Mouse (Mus musculus): ENCODE measurements at regions not wholly inside any gene's neighbourhood (a gene's known extent, or its start where the extent isn't known, plus 50 kb on each side); places are given as distances from the start of the nearest gene placed in this dataset.

DNA sequence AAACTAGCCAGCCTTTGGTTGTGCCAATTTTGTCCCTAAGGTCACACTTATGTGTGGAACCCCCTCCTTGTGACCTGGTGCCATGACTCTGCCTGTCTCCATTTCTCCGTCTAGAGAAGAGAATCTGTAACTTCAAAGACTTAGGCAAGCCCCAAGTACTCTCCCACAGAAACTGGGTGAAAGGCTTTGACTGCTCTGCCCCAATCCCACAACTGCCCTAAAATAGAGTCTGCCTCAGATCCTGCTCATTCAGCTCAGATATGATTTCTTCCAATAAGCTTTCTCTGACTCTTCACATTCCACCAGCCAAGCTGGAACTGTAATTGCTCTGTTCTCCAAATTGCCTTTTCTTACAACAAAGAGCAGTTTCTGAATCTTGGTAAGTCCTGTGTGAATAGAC lies 107.4 kb upstream of the Bcl6 start:
- 91% methylated on average over 1 of the region's 1 CpGs for WGBS
- Histone ChIP-seq H3K4me1 (ENCODE audit: control insufficient read depth, insufficient read depth, low read length) (no peaks in the 10 kb centered on the region), H3K27ac (ENCODE audit: insufficient read depth, low read length) (no peak overlapping the region), H3K27me3 (ENCODE audit: control insufficient read depth, insufficient read depth, low read length) (no peaks in the 10 kb centered on the region), H3K4me3 (replicated peaks; ENCODE audit: insufficient read depth, low read depth, low read length) (no peak overlapping the region)
- TF ChIP-seq POLR2A (IDR thresholded peaks at IDR 0.05; ENCODE audit: borderline replicate concordance, insufficient read depth, low read length) (no peak), CTCF (IDR thresholded peaks at IDR 0.05; ENCODE audit: borderline replicate concordance, insufficient read depth, low read depth, low read length) (no peak)
- DNase-seq: no peak

- Histone ChIP-seq H3K4me1 (ENCODE audit: control insufficient read depth, insufficient read depth, low read length) (no peaks in the 10 kb centered on the region), H3K27me3 (ENCODE audit: control insufficient read depth, insufficient read depth, low read length) (no peaks in the 10 kb centered on the region), H3K27ac (ENCODE audit: insufficient read depth, low read length) (no peak overlapping the region), H3K4me3 (replicated peaks; ENCODE audit: insufficient read depth, low read depth, low read length) (no peak overlapping the region)
- no peak for DNase-seq
- WGBS: 97% methylated on average over 4 of the region's 4 CpGs
- TF ChIP-seq CTCF (IDR thresholded peaks at IDR 0.05; ENCODE audit: borderline replicate concordance, insufficient read depth, low read depth, low read length) (no peak), POLR2A (IDR thresholded peaks at IDR 0.05; ENCODE audit: borderline replicate concordance, insufficient read depth, low read length) (no peak)
These were observed 107.0 kb upstream of the Bcl6 start for GRCm38 (mm10) chr16:24095630-24096029.

DNA sequence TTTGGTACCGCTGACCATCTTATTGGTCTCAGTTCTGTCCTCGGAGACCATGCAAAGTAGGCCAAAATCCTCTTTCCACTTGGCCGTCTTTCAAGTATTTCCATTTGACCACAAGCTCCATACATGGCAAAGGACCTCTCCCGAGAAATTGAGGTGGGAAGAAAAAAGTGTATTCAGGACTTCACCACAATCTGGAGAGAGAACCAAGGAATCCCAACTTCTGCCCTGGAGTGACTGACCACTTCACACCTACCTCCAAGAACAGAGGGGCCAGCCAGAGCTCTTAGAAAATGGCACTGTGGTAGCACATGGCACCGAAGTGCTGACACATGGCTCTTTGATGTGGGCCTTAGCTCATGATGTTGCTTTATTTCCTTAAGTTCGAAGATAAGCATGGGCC lies 105.9 kb upstream of the Bcl6 start:
- DNase-seq: no peak
- Histone ChIP-seq H3K27ac (ENCODE audit: insufficient read depth, low read length) (no peak overlapping the region), H3K4me3 (replicated peaks; ENCODE audit: insufficient read depth, low read depth, low read length) (no peak overlapping the region), H3K4me1 (ENCODE audit: control insufficient read depth, insufficient read depth, low read length) (no peaks in the 10 kb centered on the region), H3K27me3 (ENCODE audit: control insufficient read depth, insufficient read depth, low read length) (no peaks in the 10 kb centered on the region)
- WGBS: 91% methylated on average over 6 of the region's 6 CpGs
- TF ChIP-seq CTCF (IDR thresholded peaks at IDR 0.05; ENCODE audit: borderline replicate concordance, insufficient read depth, low read depth, low read length): no peak
- no peak for TF ChIP-seq POLR2A (IDR thresholded peaks at IDR 0.05; ENCODE audit: borderline replicate concordance, insufficient read depth, low read length)

- 94% methylated on average over 8 of the region's 8 CpGs for WGBS
- Histone ChIP-seq H3K4me3 (replicated peaks; ENCODE audit: insufficient read depth, low read depth, low read length) (no peak overlapping the region), H3K4me1 (ENCODE audit: control insufficient read depth, insufficient read depth, low read length) (no peaks in the 10 kb centered on the region), H3K27me3 (ENCODE audit: control insufficient read depth, insufficient read depth, low read length) (no peaks in the 10 kb centered on the region), H3K27ac (ENCODE audit: insufficient read depth, low read length) (no peak overlapping the region)
- TF ChIP-seq POLR2A (IDR thresholded peaks at IDR 0.05; ENCODE audit: borderline replicate concordance, insufficient read depth, low read length) (no peak), CTCF (IDR thresholded peaks at IDR 0.05; ENCODE audit: borderline replicate concordance, insufficient read depth, low read depth, low read length) (no peak)
- DNase-seq: no peak
These were observed 105.0 kb upstream of the Bcl6 start for GRCm38 (mm10) chr16:24093624-24094023.

DNA sequence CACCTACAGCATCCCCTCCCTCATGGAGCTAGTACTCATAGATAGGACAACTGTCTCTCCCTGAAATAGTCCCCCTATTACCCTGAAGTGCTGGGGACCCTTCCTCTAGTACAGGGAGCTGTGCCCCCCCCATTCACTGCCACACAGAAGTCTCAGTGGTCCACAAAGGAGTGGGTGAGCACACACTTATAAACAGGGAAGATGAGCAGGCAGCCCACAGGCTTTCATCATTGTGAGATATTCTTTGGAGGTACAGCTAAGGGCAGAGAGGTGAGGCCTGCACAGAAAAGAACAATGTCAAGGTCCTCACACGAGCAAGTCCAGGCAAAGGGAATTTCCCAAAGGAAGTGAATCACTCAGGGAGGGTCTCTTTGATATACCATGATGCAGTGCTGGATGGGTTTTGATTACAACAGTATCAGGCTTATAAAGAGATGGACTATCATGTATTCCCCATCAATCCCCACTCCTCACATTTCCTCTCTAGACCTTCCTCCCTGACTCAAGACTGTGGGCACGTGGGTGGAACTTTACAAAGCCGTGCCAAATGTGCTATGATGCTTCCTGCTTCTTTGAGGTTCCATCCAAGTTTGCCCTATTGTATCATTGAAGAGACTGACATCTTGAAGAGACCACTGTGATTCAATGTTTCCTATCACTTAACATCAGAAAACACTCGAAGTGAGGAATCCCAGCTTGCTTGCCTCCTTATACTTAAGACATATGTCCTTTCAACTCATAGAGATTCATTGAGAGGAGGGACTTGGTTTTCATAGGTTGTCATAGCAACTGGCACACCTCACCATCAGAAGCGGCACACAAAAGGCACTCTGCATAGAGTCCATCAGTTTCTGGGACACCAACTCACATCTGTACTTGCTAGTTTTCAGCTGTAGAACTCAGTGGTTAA lies 104.2 kb upstream of the Bcl6 start:
- H3K27ac ChIP-seq (ENCODE audit: insufficient read depth, low read length): no peak overlapping the region
- H3K4me1 ChIP-seq (ENCODE audit: control insufficient read depth, insufficient read depth, low read length): no peaks in the 10 kb centered on the region
- H3K27me3 ChIP-seq (ENCODE audit: control insufficient read depth, insufficient read depth, low read length): no peaks in the 10 kb centered on the region
- DNase-seq: no peak
- H3K4me3 ChIP-seq (replicated peaks; ENCODE audit: insufficient read depth, low read depth, low read length): no peak overlapping the region
- WGBS: 86% methylated on average over 5 of the region's 5 CpGs
- TF ChIP-seq CTCF (IDR thresholded peaks at IDR 0.05; ENCODE audit: borderline replicate concordance, insufficient read depth, low read depth, low read length) (no peak), POLR2A (IDR thresholded peaks at IDR 0.05; ENCODE audit: borderline replicate concordance, insufficient read depth, low read length) (no peak)

- H3K27ac ChIP-seq (ENCODE audit: insufficient read depth, low read length): no peak overlapping the region
- no peaks in the 10 kb centered on the region for H3K4me1 ChIP-seq (ENCODE audit: control insufficient read depth, insufficient read depth, low read length)
- H3K4me3 ChIP-seq (replicated peaks; ENCODE audit: insufficient read depth, low read depth, low read length): no peak overlapping the region
- no peaks in the 10 kb centered on the region for H3K27me3 ChIP-seq (ENCODE audit: control insufficient read depth, insufficient read depth, low read length)
- TF ChIP-seq POLR2A (IDR thresholded peaks at IDR 0.05; ENCODE audit: borderline replicate concordance, insufficient read depth, low read length) (no peak), CTCF (IDR thresholded peaks at IDR 0.05; ENCODE audit: borderline replicate concordance, insufficient read depth, low read depth, low read length) (no peak)
- no peak for DNase-seq
- WGBS: 84% methylated on average over 4 of the region's 4 CpGs
These were observed 103.5 kb upstream of the Bcl6 start for GRCm38 (mm10) chr16:24092136-24092535.

DNA sequence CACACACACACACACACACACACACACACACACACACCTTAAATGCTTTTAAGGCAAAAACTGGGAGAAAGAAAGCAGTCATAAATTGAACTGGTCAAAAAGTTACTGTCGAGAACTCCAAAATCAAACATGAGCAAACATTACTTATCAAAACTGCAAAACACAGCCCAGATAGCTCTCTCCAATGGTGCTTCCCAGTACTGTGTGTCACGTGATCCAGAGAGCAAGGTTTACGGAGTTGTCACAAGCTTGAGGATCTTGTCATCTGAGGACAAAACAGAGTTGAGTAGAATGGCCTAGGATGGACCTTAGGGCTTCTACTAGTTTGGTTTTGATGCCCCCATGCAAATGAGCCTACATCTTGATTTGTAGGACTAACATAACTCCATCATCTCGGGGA lies 102.3 kb upstream of the Bcl6 start:
- TF ChIP-seq CTCF (IDR thresholded peaks at IDR 0.05; ENCODE audit: borderline replicate concordance, insufficient read depth, low read depth, low read length): no peak
- no peak for TF ChIP-seq POLR2A (IDR thresholded peaks at IDR 0.05; ENCODE audit: borderline replicate concordance, insufficient read depth, low read length)
- H3K4me1 ChIP-seq (ENCODE audit: control insufficient read depth, insufficient read depth, low read length): no peaks in the 10 kb centered on the region
- no peak overlapping the region for H3K4me3 ChIP-seq (replicated peaks; ENCODE audit: insufficient read depth, low read depth, low read length)
- no peak overlapping the region for H3K27ac ChIP-seq (ENCODE audit: insufficient read depth, low read length)
- no peaks in the 10 kb centered on the region for H3K27me3 ChIP-seq (ENCODE audit: control insufficient read depth, insufficient read depth, low read length)
- 97% methylated on average over 4 of the region's 4 CpGs for WGBS
- DNase-seq: peak in 1 of 2 experiments; percentile 1

All from cerebellum, adult 2 months (tissue).